Mouse (Mus musculus): ENCODE data around the gene Reln. TPM values are rescaled to one million over a fixed set of nuclear protein-coding genes. Genes with fewer than 3 reads are reported as not detected.

Gene Reln
- polyA plus RNA-seq, 1 experiment: 1.6 TPM

DNA sequence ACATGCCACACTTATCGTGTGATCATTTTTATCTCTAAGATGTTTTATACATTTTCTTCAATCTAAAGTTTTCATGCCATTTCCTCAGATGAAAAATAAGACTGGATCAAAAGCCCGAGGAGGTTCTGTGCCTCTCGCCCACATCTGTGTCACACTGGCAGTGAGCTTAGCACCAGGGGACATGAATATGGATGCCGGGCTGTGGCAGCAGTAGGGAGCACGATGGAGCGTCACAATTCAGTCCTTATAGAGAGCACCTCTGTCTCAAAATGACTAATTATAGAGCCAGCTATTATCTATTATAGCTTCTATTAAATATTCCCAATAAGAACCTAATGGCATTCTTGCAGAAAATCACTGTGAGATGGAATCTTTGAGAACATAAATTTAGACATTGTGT, 49.3 kb downstream of the Reln start:
- H3K4me3 ChIP-seq (replicated peaks): no peak overlapping the region
- H3K27me3 ChIP-seq (ENCODE audit: control insufficient read depth): no peaks in the 10 kb centered on the region
- TF ChIP-seq TAL1 (IDR thresholded peaks at IDR 0.05; ENCODE audit: low read length) (no peak), GATA1 (IDR thresholded peaks at IDR 0.05; ENCODE audit: low read length) (no peak)

DNA sequence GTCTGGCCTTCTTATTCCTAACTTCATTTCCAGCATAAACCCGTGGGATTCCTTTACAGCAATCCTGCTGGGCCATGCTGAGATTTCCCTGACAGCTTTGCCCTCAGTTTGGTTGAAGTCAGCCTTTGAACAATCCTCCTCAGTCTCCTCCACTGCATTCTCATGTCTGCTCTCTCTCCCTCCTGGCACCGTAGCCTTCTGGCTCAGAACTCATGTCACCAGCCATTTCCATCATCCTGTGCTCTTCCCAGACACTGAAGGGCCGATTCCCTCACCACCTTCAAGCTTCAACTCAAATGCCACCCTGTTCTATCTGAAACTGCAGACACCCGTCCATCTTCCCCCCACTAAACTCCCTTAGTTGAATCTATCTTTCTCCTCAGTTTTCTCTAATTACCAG, 53.1 kb downstream of the Reln start:
- Histone ChIP-seq H3K27me3 (ENCODE audit: control insufficient read depth) (no peaks in the 10 kb centered on the region), H3K9me3 (ENCODE audit: control insufficient read depth, low read length) (no peaks in the 10 kb centered on the region), H3K36me3 (ENCODE audit: control insufficient read depth) (no peaks in the 10 kb centered on the region), H3K4me3 (replicated peaks) (no peak overlapping the region), H3K4me1 (ENCODE audit: control insufficient read depth) (no peaks in the 10 kb centered on the region)
- no peak for TF ChIP-seq TAL1 (IDR thresholded peaks at IDR 0.05; ENCODE audit: low read length)
- no peak for TF ChIP-seq GATA1 (IDR thresholded peaks at IDR 0.05; ENCODE audit: low read length)

More for the DNA sequence above, 49.3 kb downstream of the Reln start:
- H3K36me3 ChIP-seq (ENCODE audit: control insufficient read depth): no peaks in the 10 kb centered on the region
- H3K9me3 ChIP-seq (ENCODE audit: control insufficient read depth, low read length): no peaks in the 10 kb centered on the region
- no peaks in the 10 kb centered on the region for H3K4me1 ChIP-seq (ENCODE audit: control insufficient read depth)

DNA sequence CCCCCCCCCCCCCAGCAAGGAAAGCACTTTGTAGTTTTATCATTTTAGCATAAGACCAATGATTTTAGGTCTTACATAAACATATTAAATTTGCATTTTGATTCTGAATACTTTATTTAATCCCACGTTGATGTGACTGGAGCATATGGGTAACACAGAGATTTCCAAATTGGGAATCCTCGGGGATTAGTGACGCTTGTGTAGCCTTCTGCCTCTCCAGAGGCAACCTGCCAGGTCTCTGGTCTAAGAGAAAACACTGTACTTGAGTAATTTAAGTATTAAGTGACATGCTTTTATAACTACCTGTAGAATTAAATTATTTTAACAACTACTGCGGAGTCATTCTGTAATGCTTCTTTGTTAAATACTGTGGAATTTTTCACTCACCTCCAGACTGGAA, 59.1 kb downstream of the Reln start:
- Histone ChIP-seq H3K27me3 (ENCODE audit: control insufficient read depth) (no peaks in the 10 kb centered on the region), H3K9me3 (ENCODE audit: control insufficient read depth, low read length) (no peaks in the 10 kb centered on the region), H3K36me3 (ENCODE audit: control insufficient read depth) (peaks cover 12% of the 10 kb centered on the region), H3K4me1 (ENCODE audit: control insufficient read depth) (no peaks in the 10 kb centered on the region), H3K4me3 (replicated peaks) (no peak overlapping the region)
- TF ChIP-seq GATA1 (IDR thresholded peaks at IDR 0.05; ENCODE audit: low read length) (no peak), TAL1 (IDR thresholded peaks at IDR 0.05; ENCODE audit: low read length) (no peak)

GRCm38 (mm10) chr5:22282141-22282665, 62.3 kb downstream of the Reln start:
- TF ChIP-seq TAL1 (IDR thresholded peaks at IDR 0.05; ENCODE audit: low read length): no peak
- no peak for TF ChIP-seq GATA1 (IDR thresholded peaks at IDR 0.05; ENCODE audit: low read length)
- Histone ChIP-seq H3K9me3 (ENCODE audit: control insufficient read depth, low read length) (no peaks in the 10 kb centered on the region), H3K4me1 (ENCODE audit: control insufficient read depth) (no peaks in the 10 kb centered on the region), H3K36me3 (ENCODE audit: control insufficient read depth) (peaks cover 12% of the 10 kb centered on the region), H3K27me3 (ENCODE audit: control insufficient read depth) (no peaks in the 10 kb centered on the region), H3K4me3 (replicated peaks) (no peak overlapping the region)

- Histone ChIP-seq H3K4me3 (replicated peaks) (no peak overlapping the region), H3K36me3 (ENCODE audit: control insufficient read depth) (peaks cover 12% of the 10 kb centered on the region), H3K4me1 (ENCODE audit: control insufficient read depth) (no peaks in the 10 kb centered on the region), H3K9me3 (ENCODE audit: control insufficient read depth, low read length) (no peaks in the 10 kb centered on the region), H3K27me3 (ENCODE audit: control insufficient read depth) (no peaks in the 10 kb centered on the region)
- TF ChIP-seq TAL1 (IDR thresholded peaks at IDR 0.05; ENCODE audit: low read length): no peak
- no peak for TF ChIP-seq GATA1 (IDR thresholded peaks at IDR 0.05; ENCODE audit: low read length)
These were observed 63.9 kb downstream of the Reln start for GRCm38 (mm10) chr5:22280534-22281164.

- Histone ChIP-seq H3K27me3 (ENCODE audit: control insufficient read depth) (no peaks in the 10 kb centered on the region), H3K4me3 (replicated peaks) (no peak overlapping the region)
- TF ChIP-seq GATA1 (IDR thresholded peaks at IDR 0.05; ENCODE audit: low read length) (no peak), TAL1 (IDR thresholded peaks at IDR 0.05; ENCODE audit: low read length) (no peak)
These were observed 65.3 kb downstream of the Reln start for GRCm38 (mm10) chr5:22279201-22279600.

GRCm38 (mm10) chr5:22274134-22274533, 70.4 kb downstream of the Reln start:
- TF ChIP-seq GATA1 (IDR thresholded peaks at IDR 0.05; ENCODE audit: low read length): no peak
- no peak for TF ChIP-seq TAL1 (IDR thresholded peaks at IDR 0.05; ENCODE audit: low read length)

More at GRCm38 (mm10) chr5:22279201-22279600, 65.3 kb downstream of the Reln start:
- Histone ChIP-seq H3K36me3 (ENCODE audit: control insufficient read depth) (peaks cover 7% of the 10 kb centered on the region; the same call in 1 of the 2 replicates), H3K9me3 (ENCODE audit: control insufficient read depth, low read length) (no peaks in the 10 kb centered on the region), H3K4me1 (ENCODE audit: control insufficient read depth) (no peaks in the 10 kb centered on the region)

DNA sequence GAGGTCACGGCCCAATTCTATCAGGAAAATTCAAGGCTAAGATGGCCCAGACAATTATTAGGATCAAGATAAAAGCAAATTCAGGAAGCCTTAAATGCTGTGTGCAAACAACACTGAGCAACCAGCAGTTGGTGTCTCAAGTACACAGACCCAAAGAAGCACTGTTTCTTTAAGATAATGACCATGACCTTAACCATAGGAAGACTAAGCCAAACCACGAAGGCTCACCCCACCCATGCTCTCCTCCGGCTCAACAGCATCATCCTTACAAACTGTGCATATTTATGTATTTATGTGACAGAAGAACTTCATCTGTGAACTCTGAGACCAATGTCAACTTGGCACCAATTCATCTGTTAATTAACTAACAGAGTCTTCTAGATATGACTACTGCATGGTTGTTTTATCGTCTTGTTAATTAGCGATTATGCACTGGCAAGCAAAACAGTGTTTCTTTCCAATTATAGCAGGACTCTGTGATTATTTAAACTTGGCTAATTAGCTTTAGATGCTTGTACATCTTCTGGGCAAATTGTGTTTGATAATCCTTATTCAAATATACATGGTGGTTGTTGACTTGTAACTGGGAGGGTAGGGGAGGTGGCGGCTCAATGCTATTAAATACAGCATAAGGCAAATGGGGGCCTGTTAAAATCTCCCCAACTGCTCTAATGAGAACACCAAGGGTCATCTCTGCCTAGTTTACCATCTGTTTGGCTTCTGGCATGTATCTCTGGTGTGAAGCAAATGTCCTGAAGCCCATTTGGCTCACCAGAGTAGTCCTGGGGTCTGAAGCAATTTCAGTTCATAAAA, 77.8 kb downstream of the Reln start:
- TF ChIP-seq TAL1 (IDR thresholded peaks at IDR 0.05; ENCODE audit: low read length): no peak
- no peak for TF ChIP-seq GATA1 (IDR thresholded peaks at IDR 0.05; ENCODE audit: low read length)
- Histone ChIP-seq H3K9me3 (ENCODE audit: control insufficient read depth, low read length) (no peaks in the 10 kb centered on the region), H3K36me3 (ENCODE audit: control insufficient read depth) (no peaks in the 10 kb centered on the region), H3K4me3 (replicated peaks) (no peak overlapping the region), H3K27me3 (ENCODE audit: control insufficient read depth) (no peaks in the 10 kb centered on the region), H3K4me1 (ENCODE audit: control insufficient read depth) (no peaks in the 10 kb centered on the region)

More at GRCm38 (mm10) chr5:22274134-22274533, 70.4 kb downstream of the Reln start:
- Histone ChIP-seq H3K9me3 (ENCODE audit: control insufficient read depth, low read length) (no peaks in the 10 kb centered on the region), H3K4me1 (ENCODE audit: control insufficient read depth) (no peaks in the 10 kb centered on the region), H3K4me3 (replicated peaks) (no peak overlapping the region), H3K36me3 (ENCODE audit: control insufficient read depth) (no peaks in the 10 kb centered on the region; the same call in 1 of the 2 replicates), H3K27me3 (ENCODE audit: control insufficient read depth) (no peaks in the 10 kb centered on the region)

GRCm38 (mm10) chr5:22262351-22262765, 82.1 kb downstream of the Reln start:
- H3K9me3 ChIP-seq (ENCODE audit: control insufficient read depth, low read length): no peaks in the 10 kb centered on the region
- no peaks in the 10 kb centered on the region for H3K36me3 ChIP-seq (ENCODE audit: control insufficient read depth)
- TF ChIP-seq TAL1 (IDR thresholded peaks at IDR 0.05; ENCODE audit: low read length) (no peak), GATA1 (IDR thresholded peaks at IDR 0.05; ENCODE audit: low read length) (no peak)
- no peak overlapping the region for H3K4me3 ChIP-seq (replicated peaks)
- H3K27me3 ChIP-seq (ENCODE audit: control insufficient read depth): no peaks in the 10 kb centered on the region
- H3K4me1 ChIP-seq (ENCODE audit: control insufficient read depth): no peaks in the 10 kb centered on the region

Measured in erythroblast, embryonic 14.5 days (primary cell).